ENCODE assay signal across 17 mouse cellular contexts in the genomic region with DNA sequence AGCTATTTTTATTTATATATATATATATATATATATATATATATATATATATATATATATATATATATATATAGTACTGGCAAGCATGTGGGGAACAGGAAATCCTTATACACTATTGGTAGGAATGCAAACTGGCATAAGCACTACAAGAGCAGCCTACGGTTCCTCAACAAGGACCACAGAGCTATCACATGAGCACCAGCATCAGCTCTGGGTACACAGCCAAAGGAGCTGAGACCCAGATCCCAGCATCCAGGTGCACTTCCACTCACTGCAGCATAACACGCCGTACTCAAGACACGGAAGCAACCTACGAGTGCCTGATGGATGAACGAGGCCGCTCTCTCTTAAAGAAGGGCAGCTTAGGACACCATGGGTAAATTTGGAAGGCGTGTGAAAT.
"Had no signal": no experiment of that assay in that cellular context is flagged by ENCODE, and none has a peak within 500 bp of the region (broad histone marks: within the 10 kb centered on the region; RNA-seq: fewer than 3 reads in every experiment).

No protein-coding gene starts in this region.

- ATAC-seq: liver, embryonic 12.5 days; liver, postnatal 0 days; lung, postnatal 0 days; midbrain, embryonic 13.5 days; midbrain, embryonic 15.5 days; midbrain, embryonic 16.5 days had no signal

- DNase-seq: left cerebral cortex, postnatal 4 days; liver; liver, embryonic 13.5 days; liver, postnatal 0 days; lung, adult 18-20 months; lung, adult 2 months; lung, embryonic 14.5 days; lung, postnatal 10 days; lung, postnatal 14 days; lung, postnatal 36 days; lung, postnatal 4 days; midbrain, embryonic 14.5 days had no signal
